Mouse (Mus musculus) Muller cell, postnatal 12 days (primary cell): Measurements from ENCODE around the gene Sh3rf1.

Source experiments
- DNase-seq: peaks from one replicate; pipeline ENCODE4 v3.0.0-alpha.2; 2015; ENCODE audit errors: inconsistent ontology term

Gene Sh3rf1

DNA sequence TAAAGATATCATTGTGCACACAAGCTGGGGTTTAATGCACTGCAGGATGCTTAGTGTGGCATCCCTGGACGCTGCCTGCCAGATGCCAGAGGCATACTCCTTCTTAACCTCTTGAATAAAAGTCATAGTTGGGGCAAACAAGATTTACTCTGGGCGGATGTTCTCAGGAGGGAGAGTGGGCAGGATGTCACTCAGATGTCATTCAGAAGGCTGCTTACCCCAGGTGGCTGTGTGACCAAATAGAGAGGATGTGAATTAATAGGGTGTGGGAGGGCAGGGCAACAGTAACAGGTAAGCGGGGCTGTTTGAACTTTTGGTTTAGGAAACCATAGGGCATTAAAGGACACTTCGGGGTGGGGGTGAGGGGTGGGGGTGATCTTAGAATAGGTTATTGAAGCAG lies 37.7 kb downstream of the Sh3rf1 start:
- DNase-seq, result no peak

DNA sequence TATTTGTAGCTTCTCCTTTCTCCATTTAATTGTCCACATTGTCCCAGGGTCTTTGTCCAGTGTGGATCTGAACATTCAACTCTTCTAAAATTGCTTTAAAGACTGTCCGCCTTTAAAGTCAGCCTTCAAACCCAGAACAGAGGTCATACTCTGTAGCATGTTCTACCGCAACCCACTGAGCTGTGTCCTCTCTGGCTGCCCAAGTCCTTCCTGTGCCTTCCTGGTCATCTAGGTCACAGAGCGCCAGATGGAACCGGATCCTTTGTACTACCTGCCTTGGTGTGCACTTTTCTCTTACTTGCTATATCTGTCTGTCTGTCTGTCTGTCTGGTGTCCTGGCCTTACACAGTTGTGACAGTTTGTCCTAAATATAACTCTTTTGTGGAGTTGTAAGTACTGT lies 40.0 kb downstream of the Sh3rf1 start:
- DNase-seq, result no peak

DNA sequence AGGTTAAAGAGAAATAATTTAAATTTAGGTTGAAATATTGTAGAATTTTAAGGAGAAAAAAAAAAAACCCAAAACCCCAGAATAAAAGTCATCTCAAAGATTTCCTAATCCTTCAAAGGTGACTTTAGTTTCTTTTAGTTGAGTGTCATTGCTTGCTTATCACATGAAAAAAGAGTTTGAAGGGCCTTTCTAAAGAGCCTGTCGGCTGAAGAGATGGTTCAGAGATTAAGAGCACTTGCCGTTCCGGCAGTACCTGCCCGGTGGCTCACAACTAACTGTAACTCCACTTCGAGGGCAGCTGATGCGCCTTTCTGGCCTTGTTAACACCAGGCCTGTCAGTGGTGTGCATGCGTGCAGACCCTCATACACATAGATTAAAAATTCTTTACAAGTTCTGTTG lies 41.2 kb downstream of the Sh3rf1 start:
- no peak for DNase-seq

DNA sequence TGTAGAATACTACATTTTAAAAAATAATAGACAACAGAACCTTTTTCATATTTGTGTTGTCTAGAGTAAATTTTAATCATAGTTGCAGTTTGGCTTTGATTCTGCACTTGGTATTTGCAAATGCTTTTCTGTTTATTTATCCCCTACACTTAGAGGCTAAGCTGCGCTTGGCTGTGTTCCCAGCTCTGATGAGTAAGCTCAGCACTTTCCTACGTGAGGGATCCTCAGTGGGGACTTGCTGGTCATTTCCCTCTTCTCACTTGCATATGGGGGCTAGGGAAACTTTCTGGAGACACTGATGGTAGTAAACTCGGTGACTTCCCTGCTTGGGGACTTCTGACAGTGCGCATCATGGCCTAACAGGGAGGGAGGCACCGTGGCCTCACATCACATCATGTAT lies 41.7 kb downstream of the Sh3rf1 start:
- DNase-seq, result peak; percentile 69

DNA sequence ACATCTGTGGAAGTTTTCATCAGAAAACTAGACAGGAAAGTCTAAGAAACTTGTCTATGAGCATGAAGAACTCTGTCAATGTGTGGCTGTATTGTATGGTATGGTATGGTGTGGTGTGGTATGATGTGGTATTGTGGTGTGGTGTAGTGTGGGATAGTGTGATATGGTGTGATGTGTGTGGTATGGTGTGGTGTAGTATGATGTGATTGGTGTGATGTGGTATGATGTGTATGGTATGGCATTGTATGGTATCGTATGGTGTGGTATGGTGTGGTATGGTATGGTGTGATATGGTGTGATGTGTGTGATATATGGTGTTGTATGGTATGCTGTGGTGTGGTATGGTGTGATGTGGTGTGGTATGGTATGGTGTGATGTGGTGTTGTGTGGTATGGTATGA lies 43.4 kb downstream of the Sh3rf1 start:
- DNase-seq, result no peak

DNA sequence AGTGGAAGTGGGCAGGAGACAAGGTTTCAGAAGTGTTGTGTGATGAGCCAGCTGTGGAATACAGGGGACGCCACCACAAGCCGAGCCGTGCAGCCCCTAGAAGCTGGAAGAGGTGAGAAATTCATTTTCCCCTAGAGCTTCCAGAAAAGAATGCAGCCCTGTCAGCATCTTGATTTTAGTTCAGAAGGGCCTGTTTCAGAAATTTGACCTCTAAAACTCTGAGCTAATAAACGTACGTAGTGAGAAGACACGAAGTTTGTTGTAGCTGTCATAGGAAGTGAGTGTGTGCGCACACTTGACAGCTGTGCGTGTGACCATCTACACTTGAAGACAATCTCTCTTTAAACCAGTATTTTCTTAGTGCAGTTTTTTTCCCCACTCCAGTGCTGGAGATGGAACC lies 44.0 kb downstream of the Sh3rf1 start:
- DNase-seq, result no peak

DNA sequence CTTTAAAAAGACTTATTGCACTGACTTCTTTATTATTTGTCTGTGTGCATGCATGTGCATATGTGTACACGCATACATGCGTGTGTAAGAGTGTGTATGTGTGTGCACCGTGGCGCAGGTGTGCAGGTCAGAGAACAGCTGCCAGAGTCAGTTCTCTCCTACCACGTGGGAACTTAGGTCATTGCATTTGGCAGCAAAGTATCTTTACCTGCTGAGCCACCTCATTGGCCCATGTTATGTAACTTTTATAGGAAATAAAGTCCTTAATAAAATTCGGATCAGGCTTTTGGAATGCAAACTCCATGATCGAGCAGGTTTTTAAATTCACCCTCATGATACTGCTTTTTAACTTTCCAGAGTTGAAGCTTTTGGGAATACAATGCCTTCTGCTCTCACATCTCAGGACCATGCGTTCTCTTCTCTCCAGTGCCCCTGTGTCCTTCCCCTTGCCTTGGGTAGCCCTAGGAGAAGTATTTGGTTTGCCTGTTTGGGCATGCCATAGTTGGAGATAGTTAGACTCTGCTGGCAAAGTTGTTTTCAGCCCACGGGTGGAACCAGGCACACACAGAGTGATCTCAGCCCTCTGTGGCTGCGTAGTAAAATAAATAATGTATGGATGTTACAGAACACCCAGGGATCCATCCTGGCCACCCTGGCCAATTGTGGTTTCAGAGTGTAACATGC lies 44.7 kb downstream of the Sh3rf1 start:
- DNase-seq, result no peak

DNA sequence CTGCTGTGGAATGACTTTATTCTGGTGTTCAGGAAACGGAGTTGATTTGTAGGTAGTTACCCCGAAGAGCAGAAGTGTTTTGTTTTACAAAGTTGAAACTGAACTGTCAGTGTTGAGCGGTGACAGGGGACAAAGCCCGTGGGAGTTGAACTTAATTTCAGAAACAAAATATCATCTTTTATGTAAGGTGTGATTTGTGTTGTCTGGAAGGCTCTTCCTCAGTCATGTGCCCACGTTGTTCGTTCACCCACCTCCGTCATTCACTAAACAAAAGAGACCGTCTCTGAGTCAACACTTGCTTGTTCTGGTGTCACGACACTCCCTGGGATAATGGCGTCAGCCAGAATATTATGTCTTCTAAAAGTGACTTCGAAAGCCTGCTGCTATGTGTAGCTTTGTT lies 46.3 kb downstream of the Sh3rf1 start:
- DNase-seq, result no peak

DNA sequence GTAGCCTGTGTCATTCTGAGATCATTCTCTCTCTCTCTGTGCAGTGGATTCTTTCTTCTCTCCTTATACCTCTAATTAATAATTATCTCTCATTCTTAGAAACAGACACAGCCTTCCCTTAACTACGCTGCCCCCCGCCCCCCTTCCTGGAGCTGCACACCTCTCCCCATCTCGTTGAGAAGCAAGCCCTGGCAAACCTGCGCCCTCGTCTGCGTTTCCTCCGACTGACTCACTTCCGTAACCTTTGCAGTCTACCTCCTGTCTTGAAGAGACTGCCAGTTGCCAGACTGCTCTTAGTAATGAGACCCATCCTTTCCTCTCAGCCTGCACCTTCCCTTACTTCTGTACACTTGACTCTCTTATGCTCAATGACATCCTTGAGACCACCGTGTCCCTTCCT lies 46.9 kb downstream of the Sh3rf1 start:
- DNase-seq, result no peak

DNA sequence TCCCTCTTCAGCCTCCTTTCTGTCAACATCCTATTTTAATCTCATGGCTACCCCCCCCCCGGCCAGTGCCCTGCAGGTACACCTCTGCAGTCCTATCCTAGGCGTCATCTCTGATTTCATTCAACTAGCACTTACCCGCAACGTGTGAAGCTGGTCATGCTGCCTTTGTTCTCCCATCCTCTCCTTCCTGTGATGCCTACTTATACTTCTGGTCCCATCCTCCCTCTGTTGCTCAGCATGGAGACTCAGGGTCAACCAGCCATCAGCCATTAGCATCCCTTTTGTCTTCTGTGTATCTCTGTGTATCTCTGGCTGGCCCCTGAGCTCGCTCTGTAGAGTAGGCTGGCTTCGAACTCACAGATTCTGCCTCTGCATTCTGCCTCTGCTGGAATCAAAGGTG lies 47.3 kb downstream of the Sh3rf1 start:
- DNase-seq, result no peak

DNA sequence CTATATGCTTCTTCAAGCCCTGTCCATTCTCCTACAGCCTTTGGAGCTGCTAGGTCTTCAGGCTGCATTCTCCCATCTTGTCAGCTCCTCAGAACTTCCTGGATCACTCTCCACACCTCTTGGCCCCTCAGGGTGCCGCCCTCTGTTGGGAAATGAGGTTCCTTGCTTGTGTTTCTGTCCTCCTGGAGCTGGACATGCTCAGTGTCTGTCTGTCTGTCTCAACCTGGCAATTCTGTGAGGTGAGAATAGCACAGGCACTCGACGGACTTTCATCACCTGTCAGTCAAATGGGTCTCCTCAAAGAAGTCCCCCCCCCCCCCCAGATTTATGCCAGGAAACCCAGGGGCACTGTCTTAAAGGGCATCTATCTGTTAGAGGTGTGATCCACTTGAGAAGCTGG lies 49.2 kb downstream of the Sh3rf1 start:
- DNase-seq, result no peak

DNA sequence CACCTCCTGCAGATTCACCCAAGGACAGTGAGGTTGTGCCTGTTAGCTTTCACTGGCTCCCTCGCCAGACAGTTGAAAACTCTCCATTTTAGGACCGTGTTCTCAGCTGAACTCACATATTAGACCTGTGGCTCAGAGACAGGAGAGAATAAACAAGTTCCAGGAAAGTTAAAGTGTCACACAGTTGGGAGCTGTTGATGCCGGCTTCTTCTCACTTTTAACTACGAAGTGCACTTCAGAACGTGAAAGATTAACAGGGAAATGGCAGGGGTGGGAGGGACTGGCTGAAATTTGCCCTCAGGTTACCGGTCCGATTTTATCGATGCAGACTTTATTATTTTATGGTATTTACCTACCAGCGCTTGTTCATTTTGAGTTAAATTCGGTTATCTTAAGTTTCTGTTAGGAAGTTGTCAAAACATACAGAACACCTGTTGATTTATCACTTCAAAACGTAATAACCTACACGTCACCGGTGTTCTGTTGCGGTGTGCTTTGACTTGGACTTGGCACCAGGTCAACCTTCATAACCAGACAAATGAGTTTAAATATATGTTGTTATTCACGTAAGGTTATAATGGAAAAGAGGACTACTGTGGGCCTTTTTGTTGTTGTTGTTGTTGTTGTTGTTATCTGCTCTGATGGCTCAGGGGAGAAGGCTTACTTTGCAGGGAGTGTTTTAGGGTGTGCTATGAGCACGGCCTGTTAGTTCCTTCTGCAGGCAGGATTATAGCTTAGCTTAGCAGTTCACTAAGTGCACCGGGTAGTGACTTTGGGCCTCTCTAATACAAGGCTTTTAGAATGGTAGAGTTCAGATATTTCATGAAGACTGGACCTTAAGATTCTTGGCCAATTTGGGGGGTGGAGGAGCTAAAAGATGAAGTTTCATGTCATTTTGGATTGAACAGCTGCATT lies 49.9 kb downstream of the Sh3rf1 start:
- no peak for DNase-seq

DNA sequence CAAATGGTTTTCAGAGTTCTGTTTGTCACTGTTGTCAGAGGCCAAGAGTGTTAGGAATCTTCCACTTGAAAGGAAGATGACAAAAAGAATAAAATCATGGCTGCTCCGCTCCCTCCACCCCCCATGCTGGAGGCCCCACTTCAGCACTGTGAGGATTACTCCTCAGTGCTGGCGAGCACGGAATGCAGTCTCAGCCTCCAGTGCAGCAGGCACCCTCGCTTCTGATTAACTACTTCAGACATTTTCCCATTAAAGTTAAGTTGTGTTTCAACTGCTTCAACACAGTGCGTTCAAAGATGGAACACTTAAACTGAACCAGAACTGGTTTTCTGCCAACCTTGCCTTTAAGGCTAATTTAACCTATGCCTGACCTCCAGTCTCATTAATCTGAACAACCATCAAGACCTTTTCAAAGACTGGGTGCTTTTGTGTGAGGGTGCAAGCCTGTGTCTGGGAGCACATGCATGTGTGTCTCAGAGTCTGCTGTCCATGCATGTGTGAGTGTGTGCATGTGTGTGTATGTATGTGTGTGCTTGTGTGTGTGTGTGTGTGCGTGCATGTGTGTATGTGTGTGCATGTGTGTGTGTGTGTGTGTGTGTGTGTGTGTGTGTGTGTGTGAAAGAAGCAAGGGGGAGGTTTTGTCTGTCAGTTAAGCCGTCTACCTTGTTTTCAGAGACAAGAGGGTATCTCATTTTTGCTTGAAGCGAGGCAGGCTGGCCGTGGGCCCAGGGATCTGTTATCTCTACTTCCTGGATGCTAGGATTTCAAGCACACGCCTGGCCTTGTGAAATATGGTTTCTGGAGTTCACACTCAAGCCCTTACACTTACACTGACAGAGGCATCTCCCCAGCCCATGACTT lies 51.2 kb downstream of the Sh3rf1 start:
- peak; percentile 94 for DNase-seq

DNA sequence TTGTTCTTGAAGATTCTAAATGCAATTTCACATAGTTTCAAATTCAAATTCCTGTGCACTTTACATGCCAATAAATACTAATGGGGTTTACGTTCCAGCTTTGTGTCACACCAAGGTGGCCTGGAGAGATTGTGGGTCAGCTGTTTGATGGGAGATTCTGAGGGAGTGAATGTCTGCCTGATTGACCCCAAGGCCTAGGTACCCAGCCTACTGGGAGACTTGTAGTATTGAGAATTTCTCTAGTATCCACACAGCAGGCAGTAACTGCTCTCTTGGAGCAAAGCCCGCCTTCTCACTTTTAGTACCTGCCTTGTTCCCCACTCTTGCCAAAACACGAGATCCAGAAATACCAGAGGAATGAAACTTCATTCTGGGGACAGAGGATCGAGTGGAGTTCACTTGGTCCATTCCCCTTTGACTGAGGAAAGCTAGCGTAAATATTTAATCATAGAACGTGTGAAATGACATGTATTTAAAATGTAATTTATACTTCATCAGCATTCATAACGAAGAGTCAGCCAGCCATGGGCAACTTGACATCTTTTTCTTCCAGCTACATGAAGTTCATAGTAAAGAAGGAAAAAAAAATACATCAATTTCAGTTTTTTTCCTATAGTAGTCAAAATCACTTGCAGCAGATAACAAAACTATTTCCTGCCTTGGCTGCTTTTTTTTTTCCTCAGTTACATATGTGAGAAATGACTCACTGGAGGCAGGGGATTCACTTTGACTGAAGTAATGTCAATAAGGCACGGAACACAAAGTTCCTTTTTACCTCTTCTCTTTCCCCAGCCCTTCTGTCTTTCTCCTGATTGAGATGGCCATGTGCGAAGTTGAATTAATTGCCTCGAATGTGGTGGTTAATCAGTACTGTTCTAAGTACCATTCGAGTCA lies 52.0 kb downstream of the Sh3rf1 start:
- DNase-seq, result peak; percentile 72

DNA sequence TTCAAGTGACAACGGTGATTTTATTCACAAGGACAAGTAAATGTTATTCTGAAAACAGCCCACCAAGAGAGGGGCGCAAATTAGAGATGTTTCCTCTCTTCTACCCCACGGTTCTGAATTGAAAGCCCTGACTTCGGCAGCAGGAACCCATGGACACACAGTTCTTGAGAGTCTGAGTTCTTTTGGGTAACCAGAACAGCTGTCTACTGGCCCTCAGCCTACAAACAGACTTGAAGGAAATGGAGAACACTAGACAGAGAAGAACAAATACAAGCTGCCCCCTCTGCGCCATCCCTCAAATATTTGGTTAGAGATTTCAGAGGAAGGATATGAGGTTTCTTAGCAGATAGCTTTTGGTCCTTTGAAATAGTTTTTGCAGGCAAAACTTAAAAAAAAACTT lies 52.7 kb downstream of the Sh3rf1 start:
- DNase-seq, result no peak

DNA sequence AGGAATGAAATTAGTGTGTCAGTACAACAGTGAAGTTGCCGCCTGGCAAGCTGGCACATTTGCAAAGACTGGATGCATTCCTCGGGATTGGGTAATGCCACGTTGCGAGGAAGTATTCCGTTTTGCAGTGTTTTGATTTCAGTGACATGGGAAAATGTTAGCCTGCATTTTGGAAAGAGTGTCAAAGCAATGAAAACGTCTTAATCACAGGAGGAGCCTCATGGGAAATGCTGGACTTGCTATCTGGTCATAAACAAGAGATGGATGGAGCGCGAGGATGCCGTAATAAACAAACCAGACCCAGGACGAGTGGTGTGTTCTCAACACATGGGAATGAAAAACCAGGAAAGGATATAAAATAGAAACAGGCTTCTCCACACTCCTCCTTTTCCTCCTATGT lies 55.4 kb downstream of the Sh3rf1 start:
- DNase-seq, result no peak

DNA sequence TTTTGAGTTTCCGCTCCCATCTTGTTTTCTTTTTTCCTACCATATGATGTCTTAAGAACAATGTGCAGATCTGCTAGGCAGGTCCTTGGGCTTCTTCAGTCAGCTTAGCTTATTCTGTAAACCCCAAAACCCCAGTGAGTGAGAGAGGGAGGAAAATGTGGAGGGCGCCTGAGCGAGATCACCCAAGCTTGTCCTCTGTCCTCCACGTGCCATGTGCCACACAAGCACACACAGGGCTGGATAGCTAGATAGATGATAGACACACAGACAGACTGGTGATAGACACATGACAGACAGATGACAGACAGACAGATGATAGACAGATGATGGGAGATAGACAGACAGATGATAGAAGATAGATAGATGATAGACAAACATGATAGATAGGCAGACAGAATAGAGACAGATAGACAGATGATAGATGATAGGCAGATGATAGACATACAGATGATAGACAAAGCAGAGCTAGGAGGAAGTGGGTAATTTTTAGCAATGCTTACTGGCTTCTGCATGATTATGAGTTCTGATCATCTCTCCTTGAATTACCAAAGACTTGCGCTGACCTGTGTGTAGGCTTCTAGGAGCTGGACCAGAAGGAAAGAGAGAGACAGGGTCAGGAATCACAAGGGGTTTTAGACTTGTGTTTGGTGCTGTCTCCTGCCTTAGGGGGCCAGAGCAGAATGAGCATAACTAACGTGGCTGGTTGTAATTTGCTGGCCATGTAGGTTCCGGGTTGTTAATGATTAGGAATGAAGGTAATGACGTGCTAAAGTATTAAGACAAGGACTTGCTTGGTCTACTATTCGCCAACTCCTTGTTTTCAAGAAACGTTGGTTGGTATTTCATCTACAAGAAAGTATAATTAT lies 58.9 kb downstream of the Sh3rf1 start:
- DNase-seq, result no peak

DNA sequence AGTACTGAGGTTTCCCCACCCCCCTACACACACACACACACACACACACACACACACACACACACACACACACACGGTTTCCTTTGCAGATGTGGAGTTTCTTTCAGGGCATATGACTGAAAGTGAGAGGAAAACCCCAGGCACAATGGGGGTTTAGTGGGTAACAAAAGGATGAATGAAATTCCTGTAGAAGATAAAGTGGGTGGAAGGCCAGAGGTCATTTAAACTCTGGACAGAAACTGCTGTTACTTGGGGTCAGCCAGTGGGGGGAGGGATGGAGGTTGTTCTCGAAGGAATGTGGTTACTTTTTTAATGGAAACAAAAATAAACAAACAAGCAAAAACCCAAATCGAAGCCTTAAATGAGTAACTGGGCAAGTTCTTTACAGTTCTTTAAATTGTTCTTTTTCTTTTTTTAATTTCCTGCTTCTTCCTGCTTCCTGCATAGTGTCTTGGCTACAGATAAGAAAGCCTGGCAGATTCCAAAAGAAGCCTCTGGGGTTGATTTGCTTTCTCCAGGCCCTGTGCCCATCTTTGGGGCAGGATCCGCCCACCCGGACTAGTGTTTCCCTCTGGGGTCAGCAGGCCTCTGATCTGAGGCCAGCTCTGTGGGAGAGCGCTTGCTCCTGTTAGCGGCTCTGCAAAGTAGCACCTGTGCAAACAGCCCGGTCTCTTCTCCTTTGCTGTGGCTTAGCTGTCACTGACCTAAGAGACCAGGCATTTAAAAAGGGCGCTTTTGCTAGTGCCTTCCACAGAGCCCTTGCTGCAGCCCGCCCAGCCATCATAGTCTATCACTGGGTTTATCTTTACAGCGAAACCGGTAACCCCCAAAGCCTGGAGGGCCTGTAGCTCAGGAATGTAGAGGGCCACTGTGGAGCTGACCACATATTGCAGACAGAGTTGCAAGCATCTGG lies 59.8 kb downstream of the Sh3rf1 start:
- peak; percentile 81 for DNase-seq

DNA sequence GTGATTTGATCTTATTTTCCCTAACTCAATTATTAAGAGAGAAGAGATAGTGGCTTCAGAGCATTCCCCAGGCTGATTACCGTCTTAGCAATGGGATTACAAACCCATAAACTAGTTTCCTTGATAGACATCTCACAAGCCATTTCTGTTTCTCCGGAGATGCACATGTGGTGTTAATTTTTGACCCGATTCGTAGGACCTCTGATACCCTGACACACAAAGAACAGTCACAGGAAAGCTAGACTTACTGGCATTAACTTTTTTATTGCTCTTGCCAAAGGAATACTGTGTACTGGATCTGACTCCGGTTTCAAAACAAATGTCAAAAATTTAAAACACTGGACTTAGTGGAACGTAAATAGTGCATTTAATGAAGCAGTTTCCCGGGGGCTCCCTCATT lies 62.2 kb downstream of the Sh3rf1 start:
- DNase-seq, result no peak
